Mouse (Mus musculus): ENCODE data around the gene Wnt5a. TPM values are rescaled to one million over a fixed set of nuclear protein-coding genes. Genes with fewer than 3 reads are reported as not detected.

Wnt5a gene
- not detected for polyA plus RNA-seq (2017; shearing (Covaris generic))

GRCm38 (mm10) chr14:28504101-28505050, at the start of gene Wnt5a:
TSS of gene Wnt5a (plus strand) at chr14:28504750.

